ENCODE assay signal across 12 mouse cellular contexts in genomic region chr9:45678664-45679026, GRCm38 (mm10).
DNase-seq lines count a peak whose midpoint lies in the region; ATAC-seq lines count a peak whose summit lies in the region.
"Had no signal": no experiment of that assay in that cellular context is flagged by ENCODE, and none has a peak within 500 bp of the region (broad histone marks: within the 10 kb centered on the region; RNA-seq: fewer than 3 reads in every experiment).

No protein-coding gene starts in this region.

- ATAC-seq in neural tube, embryonic 13.5 days (ENCODE audit: low read depth): no peak
- ATAC-seq in heart, embryonic 11.5 days (replicated peaks; ENCODE audit: insufficient number of reproducible peaks, low FRiP score, low TSS enrichment): no peak

- WGBS in neural tube, embryonic 13.5 days: 73% methylated on average over 4 of the region's 4 CpGs
- WGBS in limb, embryonic 10.5 days: 78% methylated on average over 4 of the region's 4 CpGs
- WGBS in heart, embryonic 11.5 days (ENCODE audit: insufficient replicate concordance): 66% methylated on average over 4 of the region's 4 CpGs

- H3K9me3 ChIP-seq in neural tube, embryonic 13.5 days: no peaks in the 10 kb centered on the region
- no peaks in the 10 kb centered on the region for H3K9me3 ChIP-seq in limb, embryonic 10.5 days (replicated peaks)
- no peaks in the 10 kb centered on the region for H3K9me3 ChIP-seq in heart, embryonic 11.5 days (replicated peaks; ENCODE audit: control insufficient read depth, low read length)
- H3K9me3 ChIP-seq: limb, embryonic 13.5 days; neural tube, embryonic 12.5 days had no signal

- no peaks in the 10 kb centered on the region for H3K27me3 ChIP-seq in neural tube, embryonic 13.5 days
- peaks cover 3% of the 10 kb centered on the region; the same call in 1 of the 2 replicates for H3K27me3 ChIP-seq in limb, embryonic 10.5 days (ENCODE audit: low read depth, poor library complexity, severe bottlenecking)
- H3K27me3 ChIP-seq in heart, embryonic 11.5 days (ENCODE audit: control insufficient read depth, insufficient read depth, low read length): peaks cover 9% of the 10 kb centered on the region
- H3K27me3 ChIP-seq: limb, embryonic 13.5 days; neural tube, embryonic 12.5 days had no signal

- DNase-seq in neural tube, embryonic 10.5 days (ENCODE audit: extremely low spot score, low spot score): no peak
- DNase-seq in frontal cortex, postnatal 36 days (ENCODE audit: low spot score in 2 of 2): peak; percentile 46 to 48
- DNase-seq in limb, embryonic 10.5 days (ENCODE audit: low spot score): no peak
- DNase-seq in right cerebral cortex, postnatal 25 days: peak; percentile 51
- no peak for DNase-seq in heart, postnatal 36 days
- no peak for DNase-seq in spleen, adult 12 weeks (ENCODE audit: low spot score)
- DNase-seq: kidney, postnatal 14 days; lung, postnatal 4 days had no signal

- H3K4me2 ChIP-seq in neural tube, embryonic 13.5 days: no peak overlapping the region
- H3K4me2 ChIP-seq in heart, embryonic 11.5 days: no peak overlapping the region
- H3K4me2 ChIP-seq: limb, embryonic 13.5 days; neural tube, embryonic 12.5 days had no signal

- no peak overlapping the region for H3K4me3 ChIP-seq in neural tube, embryonic 13.5 days
- H3K4me3 ChIP-seq in limb, embryonic 10.5 days: no peak overlapping the region
- H3K4me3 ChIP-seq in heart, embryonic 11.5 days (ENCODE audit: low read depth, low read length): no peak overlapping the region
- H3K4me3 ChIP-seq: limb, embryonic 13.5 days; neural tube, embryonic 12.5 days had no signal

- H3K27ac ChIP-seq in neural tube, embryonic 13.5 days (replicated peaks): peak overlapping the region; percentile 93
- H3K27ac ChIP-seq in limb, embryonic 10.5 days: peak overlapping the region; percentile 81; the same call in 1 of the 2 replicates
- no peak overlapping the region for H3K27ac ChIP-seq in heart, embryonic 11.5 days (ENCODE audit: low read depth, low read length)

- intact Hi-C loops in heart, postnatal 36 days (cut with DNase I): no loop called here

- no peaks in the 10 kb centered on the region for H3K36me3 ChIP-seq in neural tube, embryonic 13.5 days
- H3K36me3 ChIP-seq in limb, embryonic 10.5 days: no peaks in the 10 kb centered on the region
- no peaks in the 10 kb centered on the region for H3K36me3 ChIP-seq in heart, embryonic 11.5 days (ENCODE audit: control insufficient read depth, insufficient read depth, low read length)
- H3K36me3 ChIP-seq: limb, embryonic 13.5 days; neural tube, embryonic 12.5 days had no signal

- 0 out of 2 replicates have a peak overlapping the region, but pooled peaks have one; percentile 42 for H3K9ac ChIP-seq in neural tube, embryonic 13.5 days
- H3K9ac ChIP-seq in heart, embryonic 11.5 days (ENCODE audit: low read depth, low read length): no peak overlapping the region
- H3K9ac ChIP-seq: limb, embryonic 13.5 days; neural tube, embryonic 12.5 days had no signal

- H3K4me1 ChIP-seq in neural tube, embryonic 13.5 days (replicated peaks): peaks cover 76% of the 10 kb centered on the region
- H3K4me1 ChIP-seq in limb, embryonic 10.5 days: peaks cover 25% of the 10 kb centered on the region
- 0 out of 2 replicates have a peak, but pooled peaks cover 4% of the 10 kb centered on the region for H3K4me1 ChIP-seq in heart, embryonic 11.5 days (ENCODE audit: control insufficient read depth, insufficient read depth, low read length)

Comparison
In these comparisons a context has a peak if more than half of its experiments do, and no peak if none do; other contexts are left out.
1. DNase-seq: peak in frontal cortex, postnatal 36 days (2 of 2) and right cerebral cortex, postnatal 25 days (single experiment); none in neural tube, embryonic 10.5 days (single experiment), limb, embryonic 10.5 days (single experiment), heart, postnatal 36 days (0 of 2) and spleen, adult 12 weeks (single experiment).